Mouse (Mus musculus) CD8-positive naive resting alpha-beta T cell, adult 57 days (primary cell): Measurements from ENCODE around the gene Cgrrf1. TPM values are rescaled to one million over a fixed set of nuclear protein-coding genes. Genes with fewer than 3 reads are reported as not detected.

Source experiments
- total RNA-seq: library from RNA; stranded (reverse); gene quantifications from one replicate; pipeline ENCODE4 v1.2.4, GENCODE M21; 2023

Gene Cgrrf1
- total RNA-seq: 19.6 TPM

GRCm38 (mm10) chr14:46831837-46832333, at the start of gene Cgrrf1:
TSS of gene Cgrrf1 (plus strand) at chr14:46832125.

DNA sequence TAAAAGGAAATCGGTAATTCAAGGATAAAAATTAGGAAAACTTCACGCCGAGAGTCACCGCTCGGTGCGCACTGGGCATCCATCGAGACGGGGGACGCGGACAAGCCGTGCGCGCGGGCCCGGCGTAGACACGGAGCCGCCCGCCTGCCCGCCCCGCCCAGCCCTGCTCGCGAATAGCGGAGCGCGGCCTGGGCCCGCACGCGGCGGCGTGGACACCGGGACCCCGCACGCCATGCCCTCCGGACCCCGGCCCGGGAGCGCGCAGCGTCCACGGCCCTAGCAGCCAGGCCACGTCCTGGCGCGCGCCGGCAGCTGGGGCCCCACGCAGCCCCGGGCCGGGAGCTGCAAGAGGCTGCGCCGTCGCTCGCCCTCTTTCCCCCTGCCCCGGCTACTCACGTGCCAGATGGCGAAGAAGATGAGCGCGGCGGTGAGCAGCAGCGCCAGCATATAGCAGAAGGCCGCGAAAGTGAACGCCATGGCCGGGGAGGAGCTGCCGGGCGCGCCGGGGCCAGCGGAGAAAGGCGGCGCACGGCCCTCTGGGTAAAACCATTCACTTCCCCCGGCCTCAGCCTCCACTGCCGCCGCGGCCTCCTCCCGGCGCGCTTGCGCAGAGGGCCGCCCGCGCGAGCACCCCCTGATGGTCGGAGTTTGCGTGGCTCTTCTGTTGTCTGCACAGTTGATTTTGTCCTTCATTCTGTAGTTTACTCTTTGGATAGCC, 44.0 kb upstream of the Cgrrf1 start, which contains the start of gene Cnih1:
Gene Cnih1 (minus strand): TSS at position 625 of the 718 bp plus-strand sequence.

DNA sequence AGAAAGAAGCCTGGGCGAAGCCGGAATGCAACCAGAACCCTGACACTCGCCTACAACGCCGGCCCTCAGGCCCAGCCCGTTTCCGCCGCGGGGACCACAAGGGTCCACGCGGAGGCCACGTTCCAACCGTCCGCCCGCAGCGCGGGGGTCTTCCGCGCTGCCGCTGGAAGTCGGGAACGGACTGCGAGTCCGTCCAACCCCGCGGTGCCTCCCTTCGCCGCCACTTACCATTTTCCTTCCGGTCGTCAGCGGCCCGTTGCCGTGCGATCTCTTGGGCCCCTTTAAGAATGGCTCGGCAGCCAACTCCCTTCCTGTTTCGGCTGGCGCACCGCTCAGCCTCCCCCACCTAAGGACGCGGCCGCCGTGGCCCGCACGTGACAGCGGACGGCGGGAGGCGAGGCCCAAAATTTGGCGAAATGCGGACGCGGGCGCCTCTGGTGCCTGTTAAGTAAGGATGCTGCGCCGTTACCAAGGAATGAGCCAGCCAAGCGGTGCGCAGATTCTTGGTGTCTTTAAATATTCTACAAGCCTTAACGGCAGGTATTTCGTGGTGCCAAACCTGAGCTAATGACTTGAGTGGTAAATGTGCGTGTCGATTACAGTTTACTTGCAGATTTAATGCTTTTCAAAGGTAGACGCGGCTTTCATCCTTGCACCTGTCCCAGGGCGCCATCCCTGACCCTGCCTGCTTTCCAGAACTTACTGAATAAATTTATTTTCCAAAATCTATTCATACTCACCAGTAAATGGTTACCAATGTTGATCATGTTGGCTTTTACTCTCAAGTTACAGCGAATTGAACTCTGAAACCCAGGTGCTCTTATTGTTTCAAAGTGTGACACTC, 9.8 kb upstream of the Cgrrf1 start, which contains the start of gene Gmfb:
Gene Gmfb (minus strand): TSS at position 370 of the 844 bp plus-strand sequence.

DNA sequence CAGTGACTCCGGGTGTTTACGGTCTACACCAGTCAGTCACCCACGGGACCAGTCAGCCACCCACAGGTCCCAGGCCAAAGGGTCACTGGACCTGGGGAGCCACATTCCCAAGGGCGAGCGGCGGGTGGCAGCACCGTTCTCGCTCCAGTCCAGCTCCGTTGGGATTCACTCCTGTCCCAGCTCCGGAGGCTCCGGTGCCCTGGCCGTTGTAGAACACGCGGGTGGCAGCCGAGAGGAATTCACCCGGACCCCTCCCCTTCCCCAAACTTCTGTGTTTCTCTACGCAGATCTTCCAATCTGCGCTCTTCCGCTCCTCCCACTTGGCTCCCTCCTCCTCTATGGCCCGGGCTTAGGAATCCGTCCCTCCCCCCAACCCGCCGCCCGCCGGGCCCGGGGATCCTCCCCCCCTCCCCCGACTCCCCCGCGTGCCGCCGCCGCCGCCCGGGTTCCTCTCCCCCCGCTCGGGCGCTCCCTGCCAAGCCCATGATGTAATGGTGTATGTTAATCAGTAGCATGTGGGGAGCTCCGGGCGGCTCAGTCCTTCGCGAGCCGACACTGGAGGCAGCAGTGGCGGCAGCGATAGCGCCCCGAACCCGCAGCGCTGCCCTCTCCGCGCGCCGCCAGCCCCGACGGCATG, 50.6 kb downstream of the Cgrrf1 start, which contains the start of gene Samd4:
Gene Samd4 (plus strand): TSS at position 424 of the 637 bp plus-strand sequence.

Other genes starting within 250 kb of the Cgrrf1 start
- gene Cdkn3, start 71.6 kb upstream of the Cgrrf1 start, total RNA-seq: 1.5 TPM
- gene Cnih1, start 43.7 kb upstream of the Cgrrf1 start, total RNA-seq: 26.1 TPM
- 107 TPM for gene Gmfb, start 9.9 kb upstream of the Cgrrf1 start, total RNA-seq
- gene Samd4, start 50.7 kb downstream of the Cgrrf1 start, total RNA-seq: 0.80 TPM